Mouse (Mus musculus): Measurements from ENCODE around the gene Mgmt.

GRCm38 (mm10) chr7:136972361-136972760, 77.9 kb downstream of the Mgmt start:
- no peak for TF ChIP-seq CTCF (IDR thresholded peaks at IDR 0.05; ENCODE audit: control insufficient read depth, insufficient read depth, low read length)
- TF ChIP-seq POLR2A (IDR thresholded peaks at IDR 0.05; ENCODE audit: borderline replicate concordance, control insufficient read depth, low read depth, low read length): no peak
